Mouse (Mus musculus) thymus, postnatal 4 days (tissue): ENCODE results near the gene Ebf1.

Experiments
- DNase-seq: peaks from one replicate; pipeline ENCODE4 v3.0.0; 2021

Gene Ebf1

GRCm38 (mm10) chr11:44975151-44975550 lies 358.0 kb downstream of the Ebf1 start:
- no peak for DNase-seq

- no peak for DNase-seq
Observed at GRCm38 (mm10) chr11:44976254-44976802, 359.2 kb downstream of the Ebf1 start.

- no peak for DNase-seq
Observed at GRCm38 (mm10) chr11:44977921-44978397, 360.8 kb downstream of the Ebf1 start.

GRCm38 (mm10) chr11:44979391-44979790 lies 362.3 kb downstream of the Ebf1 start:
- DNase-seq: no peak

GRCm38 (mm10) chr11:44982225-44982624 lies 365.1 kb downstream of the Ebf1 start:
- DNase-seq: no peak

- DNase-seq: no peak
Observed at GRCm38 (mm10) chr11:44983961-44984360, 366.8 kb downstream of the Ebf1 start.

- DNase-seq: no peak
Observed at GRCm38 (mm10) chr11:44984381-44984780, 367.3 kb downstream of the Ebf1 start.

GRCm38 (mm10) chr11:44987796-44988195 lies 370.7 kb downstream of the Ebf1 start:
- no peak for DNase-seq

DNA sequence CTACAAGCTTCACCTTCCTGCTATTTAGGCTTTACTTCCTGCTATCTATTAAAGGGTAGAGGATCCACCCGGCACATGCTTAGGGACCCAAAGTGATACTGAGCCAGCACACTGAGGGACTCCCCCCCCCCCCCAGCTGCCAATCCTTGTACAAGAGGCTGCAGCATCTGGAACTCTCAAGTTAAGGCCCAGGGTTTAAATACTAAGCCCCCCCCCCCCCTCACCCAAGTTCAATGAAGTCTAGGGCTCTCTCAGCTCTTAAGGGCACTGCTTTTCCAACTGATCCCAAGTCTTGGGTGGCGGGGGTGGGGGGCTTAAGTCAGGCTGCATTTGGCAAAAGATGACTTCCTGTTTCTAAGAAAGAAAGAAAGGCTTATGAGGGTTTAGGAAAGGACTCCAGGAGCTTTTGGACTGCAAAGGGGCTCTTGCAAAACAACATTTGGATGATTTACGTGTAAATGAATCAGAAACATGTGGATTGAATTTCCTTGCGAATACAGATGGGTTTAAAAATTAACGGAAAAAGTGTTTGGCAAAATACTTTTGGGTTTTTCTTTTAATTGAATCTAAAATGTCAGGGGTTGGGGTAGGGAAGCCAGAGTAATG lies 385.7 kb downstream of the Ebf1 start:
- DNase-seq: no peak

- DNase-seq: no peak
Observed at GRCm38 (mm10) chr11:45003716-45004437, 386.8 kb downstream of the Ebf1 start.

GRCm38 (mm10) chr11:45007311-45007710 lies 390.2 kb downstream of the Ebf1 start:
- DNase-seq: no peak

DNA sequence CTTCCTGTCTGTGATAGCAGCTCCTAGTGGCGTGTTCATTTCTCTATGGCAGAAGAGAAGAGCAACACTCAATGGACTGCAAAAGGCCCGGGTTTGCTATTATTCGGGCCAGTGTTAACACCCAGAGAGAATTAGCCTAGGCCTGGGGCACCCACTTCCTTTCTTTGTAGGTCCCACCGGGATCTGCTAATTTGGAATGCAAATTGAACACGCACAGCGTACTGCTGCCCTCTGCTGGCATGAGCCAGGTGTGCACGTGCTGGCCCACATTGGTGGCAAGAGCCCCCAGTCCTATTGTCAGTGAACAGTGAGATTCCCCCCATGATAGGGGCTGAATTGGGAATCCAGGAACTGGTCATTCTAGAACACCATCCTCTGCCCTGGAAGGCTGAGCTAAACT lies 391.0 kb downstream of the Ebf1 start:
- peak; percentile 87 for DNase-seq

DNA sequence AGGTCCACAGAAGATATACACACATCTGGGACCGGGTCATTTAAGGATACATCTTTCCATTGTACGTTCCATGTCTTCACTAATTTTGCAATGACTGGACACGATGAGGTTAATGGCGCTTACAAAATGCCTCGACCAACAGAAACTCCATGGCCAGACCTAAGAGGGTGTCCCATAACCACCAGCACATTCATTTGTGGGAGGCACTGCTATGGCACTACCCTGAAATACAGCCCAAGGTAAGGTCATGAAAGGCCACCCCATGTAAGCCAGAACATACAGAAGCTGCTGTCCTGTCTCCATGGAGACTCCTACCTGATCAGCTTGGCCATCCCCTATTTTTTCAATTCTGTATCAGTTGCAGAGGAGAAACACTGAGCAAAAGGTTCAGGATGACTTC lies 391.6 kb downstream of the Ebf1 start:
- DNase-seq: no peak

GRCm38 (mm10) chr11:45012081-45012480 lies 395.0 kb downstream of the Ebf1 start:
- DNase-seq: no peak

- no peak for DNase-seq
Observed at GRCm38 (mm10) chr11:45017493-45017892, 400.4 kb downstream of the Ebf1 start.

DNA sequence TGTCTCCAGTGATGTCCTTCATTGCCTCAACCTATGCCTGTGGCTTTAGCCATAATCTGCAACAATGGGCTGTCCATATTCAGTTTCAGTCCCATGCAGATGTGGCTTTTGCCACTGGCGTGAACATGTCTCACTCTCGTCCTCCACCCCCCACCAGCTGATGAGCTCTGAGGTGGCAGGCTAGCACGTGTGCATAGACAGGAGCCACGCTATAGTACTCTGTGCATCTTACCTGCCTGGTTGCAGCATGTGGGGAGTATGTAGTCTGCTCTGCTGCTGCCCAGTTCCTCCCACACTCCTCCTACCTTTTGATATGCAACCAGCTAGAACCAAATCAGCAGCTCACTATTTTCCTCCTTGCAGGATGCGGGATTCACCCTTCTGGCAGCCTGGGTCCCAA lies 408.9 kb downstream of the Ebf1 start:
- DNase-seq: no peak

DNA sequence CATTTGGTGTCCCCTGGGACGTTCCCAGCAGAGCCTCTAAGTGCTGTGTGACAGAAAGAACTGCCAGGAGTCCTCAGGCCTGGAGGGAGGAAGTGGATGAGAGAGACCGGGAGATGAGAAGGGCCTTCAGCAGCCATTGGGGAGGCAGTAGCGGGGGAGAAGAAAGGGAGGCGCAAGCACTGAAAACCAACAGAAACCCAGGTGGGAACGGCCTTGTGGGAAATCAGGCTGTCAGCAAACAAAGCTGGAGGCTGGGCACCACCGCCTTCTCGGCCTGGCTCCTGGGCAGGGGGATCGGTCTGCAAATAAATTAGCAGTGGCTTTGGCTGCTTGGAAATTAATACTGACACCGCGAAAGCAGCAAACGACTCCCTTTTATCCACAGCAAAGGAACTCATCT lies 409.6 kb downstream of the Ebf1 start:
- no peak for DNase-seq

GRCm38 (mm10) chr11:45027076-45027475 lies 410.0 kb downstream of the Ebf1 start:
- DNase-seq: no peak

- DNase-seq: no peak
Observed at GRCm38 (mm10) chr11:45055744-45056610, 438.9 kb downstream of the Ebf1 start.
